Mouse (Mus musculus) retina, postnatal 1 day (tissue): Measurements from ENCODE around the gene Fto.
A peak's percentile ranks its signal among the peaks of the same experiment; 100 is the strongest.

ENCODE experiments used
- DNase-seq: peaks from one replicate; pipeline ENCODE4 v3.0.0-alpha.2; 2012

Gene Fto

GRCm38 (mm10) chr8:91312835-91313832, at the start of gene Fto, which contains the start of gene Rpgrip1l:
Fto (plus strand) TSS chr8:91313525.
Rpgrip1l (minus strand) TSS chr8:91313262.
- peak; percentile 100 for DNase-seq

GRCm38 (mm10) chr8:91263939-91264338, 49.4 kb upstream of the Fto start:
- DNase-seq = no peak

GRCm38 (mm10) chr8:91264564-91264963, 48.8 kb upstream of the Fto start:
- DNase-seq = no peak

- DNase-seq = no peak
These were observed 43.9 kb upstream of the Fto start for GRCm38 (mm10) chr8:91269374-91269958.

DNA sequence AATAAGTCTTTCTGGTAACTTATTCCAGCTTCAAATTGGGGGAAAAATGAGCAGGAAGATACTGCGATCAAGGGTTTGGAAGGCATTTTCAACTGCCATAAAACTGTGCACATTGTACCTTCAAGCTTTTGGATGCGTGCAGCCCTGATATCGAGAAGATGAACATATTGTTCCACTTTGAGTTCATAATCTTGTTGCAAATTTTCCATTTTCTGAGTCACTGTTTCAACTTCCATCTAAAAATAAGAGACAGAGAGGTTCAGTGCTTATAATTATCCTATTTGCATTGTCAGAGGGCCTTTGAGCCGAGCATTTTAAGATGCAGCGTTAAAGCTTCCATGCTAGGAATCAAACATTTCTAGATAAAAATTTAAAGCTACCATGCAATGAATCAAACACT, 39.8 kb upstream of the Fto start:
- DNase-seq = no peak

DNA sequence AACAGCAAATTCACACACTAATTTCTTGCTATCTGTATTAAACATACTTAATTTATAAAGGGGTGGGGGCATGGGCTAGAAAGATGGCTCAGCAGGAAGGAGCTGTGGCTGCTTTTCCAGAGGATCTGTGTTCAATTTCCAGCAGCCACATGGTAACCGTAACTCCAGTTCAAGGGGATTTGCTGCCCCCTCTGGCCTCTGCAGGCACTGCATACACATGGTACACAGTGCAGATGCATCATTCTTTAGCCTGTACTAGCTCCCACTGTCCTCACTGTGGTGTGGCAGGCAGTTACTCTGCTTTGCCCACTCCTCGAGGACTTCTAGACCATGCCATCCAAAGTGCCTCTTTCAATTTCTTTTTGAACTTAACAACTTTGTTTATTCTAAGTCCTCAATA, 37.0 kb upstream of the Fto start:
- peak; percentile 2 for DNase-seq

DNA sequence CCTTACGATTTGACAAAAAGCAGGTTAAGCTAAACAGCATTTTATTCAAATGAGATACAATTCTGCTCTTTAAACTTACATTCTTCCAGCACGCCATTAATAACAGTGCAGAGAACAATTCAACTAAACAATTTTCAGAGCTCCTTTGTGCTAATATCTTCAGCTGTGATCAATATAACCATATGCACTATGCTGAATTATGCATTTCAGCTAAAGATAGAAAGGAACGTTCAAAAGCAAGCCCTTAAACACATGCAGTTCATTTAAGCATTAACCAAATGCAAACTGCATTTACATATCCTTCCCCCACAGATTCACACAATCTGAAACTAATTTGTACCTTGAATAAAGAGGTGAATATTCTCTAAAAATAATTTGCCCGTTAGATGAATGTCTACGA, 35.3 kb upstream of the Fto start:
- DNase-seq = no peak

GRCm38 (mm10) chr8:91280467-91281212, 32.7 kb upstream of the Fto start:
- no peak for DNase-seq

GRCm38 (mm10) chr8:91281545-91281944, 31.8 kb upstream of the Fto start:
- DNase-seq = no peak

- DNase-seq = no peak
These were observed 30.7 kb upstream of the Fto start for GRCm38 (mm10) chr8:91282655-91283054.

DNA sequence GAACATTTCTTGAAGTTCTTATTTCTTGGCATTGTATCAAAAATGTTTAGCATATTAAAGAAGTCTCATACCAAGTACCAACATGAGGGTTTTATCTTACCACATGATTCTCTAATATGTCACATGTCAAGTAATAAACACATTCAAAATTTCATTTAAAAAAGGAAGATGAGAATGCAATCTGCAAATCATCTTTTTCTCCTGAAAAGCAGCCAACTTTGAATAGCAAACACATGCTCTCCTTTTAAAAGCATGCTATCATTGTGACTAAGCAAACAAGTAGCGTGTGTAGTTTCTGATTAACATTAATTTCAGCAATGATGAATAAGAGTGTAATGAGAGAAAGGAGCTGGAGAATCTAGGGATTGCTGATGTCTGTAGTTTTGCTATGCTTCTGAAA, 29.5 kb upstream of the Fto start:
- DNase-seq = no peak

DNA sequence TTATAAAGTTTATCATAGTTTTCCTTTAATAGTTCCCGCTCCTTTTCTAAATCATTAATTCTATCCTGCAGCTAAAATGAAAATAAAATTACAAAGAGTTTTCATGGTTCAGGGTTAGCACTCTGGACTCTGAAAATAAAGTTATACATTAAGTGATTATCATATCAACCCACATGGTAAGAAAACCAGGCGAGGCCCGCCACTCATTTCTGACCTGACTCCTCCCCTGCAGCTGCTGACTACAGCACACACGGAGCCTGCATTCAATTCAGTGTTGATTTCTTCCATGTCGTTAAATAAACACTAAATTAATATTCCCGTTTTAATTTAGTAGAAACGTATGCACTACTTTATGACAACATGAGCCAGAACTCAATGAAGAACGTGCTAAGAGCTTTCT, 27.1 kb upstream of the Fto start:
- DNase-seq = no peak

- no peak for DNase-seq
These were observed 22.7 kb upstream of the Fto start for GRCm38 (mm10) chr8:91290576-91290975.

- DNase-seq = no peak
These were observed 17.5 kb upstream of the Fto start for GRCm38 (mm10) chr8:91295786-91296185.

DNA sequence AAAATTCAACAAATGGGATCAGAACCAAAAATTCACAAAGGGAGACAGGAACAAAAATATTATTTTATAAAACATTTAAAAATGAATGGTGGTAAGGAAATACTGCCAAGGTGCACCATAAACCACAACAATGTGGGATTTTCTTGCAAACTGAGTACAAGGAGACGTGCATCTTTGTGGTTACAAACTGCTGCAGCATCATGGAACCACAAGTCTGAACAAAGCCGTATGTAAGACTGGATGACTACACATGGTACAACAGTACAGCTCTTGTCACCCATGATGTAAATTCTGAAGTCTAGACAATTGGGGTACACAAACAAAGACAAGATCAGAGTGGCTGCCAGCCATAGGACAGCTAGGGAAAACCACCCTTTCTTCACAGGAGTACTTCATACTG, 14.7 kb upstream of the Fto start:
- DNase-seq = no peak

DNA sequence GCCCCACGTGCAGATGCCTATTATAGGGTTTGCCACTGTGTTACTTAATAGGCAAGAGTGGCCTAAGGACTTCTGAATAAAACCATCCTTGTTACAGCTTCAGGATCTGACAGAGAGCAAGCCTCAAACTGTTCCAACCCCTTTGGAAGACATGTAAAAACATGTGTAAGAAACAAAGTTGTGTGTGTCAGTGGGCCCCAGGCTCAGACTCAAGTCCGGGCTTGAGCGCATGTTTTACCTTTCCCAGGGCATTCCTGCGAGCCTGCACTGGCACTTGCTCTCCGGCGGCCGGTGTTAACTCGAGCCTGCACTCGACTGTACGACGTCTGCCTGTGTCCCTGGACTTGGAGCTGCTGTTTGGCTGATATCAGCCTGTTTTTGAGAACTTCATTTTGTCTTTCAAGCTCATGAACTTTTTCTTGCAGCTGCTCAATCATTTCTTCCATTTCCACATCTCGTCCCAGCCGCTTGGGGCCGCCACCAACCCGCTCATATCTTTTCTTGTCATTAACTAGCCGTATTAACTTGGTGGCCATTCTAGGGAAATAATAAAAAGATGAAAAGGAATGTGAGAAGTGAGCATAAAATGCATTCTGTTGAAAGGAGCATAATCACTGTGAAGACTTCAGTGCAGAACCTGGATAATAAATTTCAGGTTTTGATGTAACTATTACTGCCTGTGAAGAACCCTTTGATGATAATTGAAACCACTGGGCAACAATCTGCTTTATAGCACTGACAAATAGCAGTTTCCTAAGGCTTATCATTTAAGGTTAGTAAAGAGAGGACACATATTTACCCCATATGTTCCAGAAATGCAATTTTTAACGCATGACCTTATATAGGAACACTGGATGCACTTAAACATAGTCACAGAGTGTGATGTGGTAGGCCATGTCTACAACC, 8.6 kb upstream of the Fto start:
- DNase-seq = no peak

GRCm38 (mm10) chr8:91312342-91312741, 983 bp upstream of the Fto start:
- no peak for DNase-seq

DNA sequence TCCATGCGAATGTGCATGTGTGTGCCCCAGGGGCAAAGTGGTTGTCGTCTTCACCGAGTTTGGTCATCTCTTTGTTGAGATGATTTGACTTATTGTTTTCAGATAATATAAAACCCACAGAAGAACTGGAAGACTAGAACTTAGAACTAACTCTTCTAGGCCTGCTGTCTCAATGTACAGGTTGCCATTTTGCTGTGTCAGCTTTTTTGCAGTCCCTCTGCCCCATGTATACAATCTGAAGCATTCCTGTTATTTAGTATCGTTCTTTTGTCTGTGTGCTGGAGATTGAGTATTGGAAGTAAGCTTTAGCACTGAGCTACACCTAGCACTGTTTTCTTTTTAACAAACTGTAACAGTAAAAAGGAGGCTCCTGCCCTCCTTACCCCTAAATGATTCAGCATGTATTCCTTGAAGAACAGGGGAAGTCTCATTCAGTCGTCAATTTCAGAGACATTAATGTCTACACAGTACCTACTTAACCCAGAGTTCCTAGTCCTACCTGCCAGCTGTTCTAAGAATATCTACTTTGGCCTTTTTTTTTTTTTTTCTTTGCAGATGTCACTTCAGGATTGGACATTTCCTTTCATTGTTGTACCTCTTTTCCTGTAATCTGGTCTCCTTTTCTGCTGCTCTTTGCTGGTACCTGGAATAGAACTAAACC, 4.4 kb downstream of the Fto start:
- no peak for DNase-seq

DNA sequence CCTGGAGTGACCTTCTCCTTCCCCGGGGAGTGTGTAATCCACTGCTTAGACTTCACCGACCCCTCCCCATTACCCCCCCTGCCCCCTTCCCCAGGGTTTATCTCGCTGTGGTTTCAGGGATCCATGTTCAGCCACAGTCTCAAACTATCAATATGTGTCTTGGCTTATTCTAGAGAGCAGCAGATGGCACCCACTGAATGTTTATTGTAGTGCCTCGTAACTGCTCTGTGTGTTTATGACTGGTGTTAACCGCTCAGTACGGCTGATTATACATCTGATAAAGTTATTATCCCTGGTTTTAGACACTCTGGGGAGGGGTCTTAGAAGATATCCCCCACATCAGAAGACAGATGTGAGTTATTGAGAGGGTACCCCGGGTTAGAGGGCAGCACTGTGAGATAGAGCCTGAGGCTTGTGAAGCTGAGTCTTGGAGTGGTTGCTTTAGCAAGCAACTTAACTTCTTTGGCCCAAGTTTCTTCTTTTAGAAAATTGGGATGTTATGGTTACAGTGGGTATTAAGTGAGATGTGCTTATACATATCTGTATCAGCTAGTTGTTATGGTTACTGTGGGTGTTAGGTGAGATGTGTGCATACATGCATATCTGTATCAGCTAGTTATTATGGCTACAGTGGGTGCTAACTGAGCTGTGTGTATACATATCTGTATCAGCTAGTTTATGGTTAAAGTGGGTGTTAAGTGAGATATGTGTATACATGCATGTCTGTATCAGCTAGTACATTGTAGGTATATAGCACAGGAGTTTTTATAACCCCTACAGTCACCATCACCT, 5.8 kb downstream of the Fto start:
- DNase-seq = no peak

DNA sequence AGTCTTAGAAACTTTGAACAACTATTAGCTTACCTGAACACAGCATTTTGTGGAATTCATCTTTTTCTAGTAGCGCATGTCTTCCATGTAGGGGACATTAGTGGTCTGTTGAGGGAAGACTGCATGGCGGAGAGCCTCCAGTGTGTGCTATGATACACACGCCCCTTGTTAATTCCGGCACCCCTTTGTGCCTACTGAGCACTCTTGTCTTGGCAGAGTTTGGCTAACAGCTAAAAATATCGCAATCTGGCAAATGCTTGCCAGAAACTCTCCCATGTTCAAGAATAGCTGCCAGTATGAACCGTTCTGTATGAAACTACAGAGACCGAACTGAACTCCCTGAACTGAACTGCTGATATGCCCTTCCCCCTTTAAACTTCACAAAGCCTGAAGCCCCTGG, 10.2 kb downstream of the Fto start:
- no peak for DNase-seq

- no peak for DNase-seq
These were observed 10.9 kb downstream of the Fto start for GRCm38 (mm10) chr8:91324271-91324670.
